ENCODE assay signal across 8 mouse cellular contexts in genomic region chr19:24280601-24281228, GRCm38 (mm10). TPM values are rescaled to one million over a fixed set of nuclear protein-coding genes. Genes with fewer than 3 reads are reported as not detected.
DNase-seq lines count a peak whose midpoint lies in the region; ATAC-seq lines count a peak whose summit lies in the region.

TSS of gene Fxn (minus strand) at chr19:24280605.

- H3K9me3 ChIP-seq in forebrain, embryonic 11.5 days (ENCODE audit: control insufficient read depth, low read length): no peaks in the 10 kb centered on the region
- H3K9me3 ChIP-seq in liver, embryonic 12.5 days (replicated peaks): no peaks in the 10 kb centered on the region

- peak; percentile 39 for DNase-seq in kidney, postnatal 10 days
- DNase-seq in kidney, adult 11 months: no peak
- DNase-seq in adrenal gland, postnatal 25 days: no peak
- DNase-seq in forebrain, embryonic 11.5 days (ENCODE audit: low spot score): peak; percentile 85
- no peak for DNase-seq in urinary bladder, postnatal 25 days (ENCODE audit: low spot score)

- H3K27me3 ChIP-seq in forebrain, embryonic 11.5 days (ENCODE audit: control insufficient read depth, insufficient read depth, low read length): no peaks in the 10 kb centered on the region
- H3K27me3 ChIP-seq in liver, embryonic 12.5 days (replicated peaks): no peaks in the 10 kb centered on the region

- peak within 1 kb of the TSS; percentile 79 for H3K27ac ChIP-seq in forebrain, embryonic 11.5 days (ENCODE audit: low read depth, low read length)
- peak within 1 kb of the TSS; percentile 96 for H3K27ac ChIP-seq in liver, embryonic 12.5 days

- ATAC-seq in forebrain, embryonic 11.5 days (replicated peaks; ENCODE audit: low FRiP score): peak; percentile 96
- peak; percentile 39 to 62 for ATAC-seq in hematopoietic stem cell, adult 5-6 weeks (replicated peaks in 1 of 2; ENCODE audit: insufficient read depth in 1 of 2, low FRiP score in 2 of 2, low TSS enrichment in 1 of 2, low read depth in 1 of 2, poor library complexity in 2 of 2, severe bottlenecking in 2 of 2)
- ATAC-seq in liver, embryonic 12.5 days: peak; percentile 94
- ATAC-seq in neutrophil, adult 5-6 weeks (ENCODE audit: extremely low read depth, insufficient number of reproducible peaks, low FRiP score, poor library complexity, severe bottlenecking): peak; percentile 8; the same call in 1 of the 2 replicates

- peak within 1 kb of the TSS; percentile 81 for H3K9ac ChIP-seq in forebrain, embryonic 11.5 days (ENCODE audit: low read length)
- peak within 1 kb of the TSS; percentile 90 for H3K9ac ChIP-seq in liver, embryonic 12.5 days

- H3K4me2 ChIP-seq in forebrain, embryonic 11.5 days (ENCODE audit: low read depth, low read length, severe bottlenecking): peak within 1 kb of the TSS; percentile 79
- H3K4me2 ChIP-seq in liver, embryonic 12.5 days: peak within 1 kb of the TSS; percentile 89

- peaks cover 4% of the 10 kb centered on the region; the same call in 1 of the 2 replicates for H3K4me1 ChIP-seq in forebrain, embryonic 11.5 days (replicated peaks; ENCODE audit: control insufficient read depth, insufficient read depth, low read length)
- peaks cover 49% of the 10 kb centered on the region for H3K4me1 ChIP-seq in liver, embryonic 12.5 days

- H3K36me3 ChIP-seq in forebrain, embryonic 11.5 days (ENCODE audit: control insufficient read depth, insufficient read depth, low read length): no peaks in the 10 kb centered on the region; the same call in 1 of the 2 replicates
- H3K36me3 ChIP-seq in liver, embryonic 12.5 days: peaks cover 29% of the 10 kb centered on the region

- 0% methylated on average over 12 of the region's 22 CpGs for WGBS in forebrain, embryonic 11.5 days
- under 1% methylated on average over 15 of the region's 22 CpGs for WGBS in liver, embryonic 12.5 days (ENCODE audit: insufficient replicate concordance)

- H3K4me3 ChIP-seq in forebrain, embryonic 11.5 days (ENCODE audit: low read depth, low read length): peak within 1 kb of the TSS; percentile 58
- peak within 1 kb of the TSS; percentile 72 for H3K4me3 ChIP-seq in liver, embryonic 12.5 days

RNA-seq across cellular contexts. Expression of gene Fxn, which starts in this region (rescaled TPM):
- 17.8 and 18.5 TPM in 2 replicates for total RNA-seq in adrenal gland, postnatal 25 days (2021)
- 53.3 and 56.8 TPM in 2 replicates for polyA plus RNA-seq in forebrain, embryonic 11.5 days (2014; fragmentation: Nextera tagmentation; extraction: Ambion mirVana)
- total RNA-seq in hematopoietic stem cell, adult 5-6 weeks (2017): 27.8 and 29.7 TPM in 2 replicates
- 67.9 and 73.6 TPM in 2 replicates for polyA plus RNA-seq in liver, embryonic 12.5 days (2016; fragmentation: Nextera tagmentation; extraction: Ambion mirVana)
- 4.5 and 6.4 TPM in 2 replicates for total RNA-seq in neutrophil, adult 5-6 weeks (2017)

Comparison
In these comparisons a context has a peak if more than half of its experiments do, and no peak if none do; other contexts are left out.
1. DNase-seq: peak in kidney, postnatal 10 days (single experiment) and forebrain, embryonic 11.5 days (single experiment); none in kidney, adult 11 months (single experiment), adrenal gland, postnatal 25 days (single experiment) and urinary bladder, postnatal 25 days (single experiment).
2. ATAC-seq: peak in every context shown above with its lines; median percentile 96 in forebrain, embryonic 11.5 days; 94 in liver, embryonic 12.5 days; 50 in hematopoietic stem cell, adult 5-6 weeks; 8 in neutrophil, adult 5-6 weeks.